9 mouse cellular contexts compared by ENCODE assay signal in genomic region chr5:130275509-130275908, GRCm38 (mm10). TPM values are rescaled to one million over a fixed set of nuclear protein-coding genes. Genes with fewer than 3 reads are reported as not detected.
DNase-seq lines count a peak whose midpoint lies in the region; ATAC-seq and TF ChIP-seq lines count a peak whose summit lies in the region.
"Had no signal": no experiment of that assay in that cellular context is flagged by ENCODE, and none has a peak within 500 bp of the region (broad histone marks: within the 10 kb centered on the region; RNA-seq: fewer than 3 reads in every experiment).

No protein-coding gene starts in this region.

- WGBS in hindbrain, embryonic 14.5 days = 53% methylated on average over 4 of the region's 4 CpGs
- 57% methylated on average over 4 of the region's 4 CpGs for WGBS in hindbrain, embryonic 12.5 days
- WGBS in lung, embryonic 14.5 days = 55% methylated on average over 4 of the region's 4 CpGs

- peak; percentile 73 for TF ChIP-seq CTCF in lung, embryonic 14.5 days (IDR thresholded peaks at IDR 0.05; ENCODE audit: low read depth)

- H3K9me3 ChIP-seq in hindbrain, embryonic 14.5 days (ENCODE audit: control insufficient read depth, low read length) = no peaks in the 10 kb centered on the region
- no peaks in the 10 kb centered on the region for H3K9me3 ChIP-seq in hindbrain, embryonic 12.5 days (replicated peaks)
- H3K9me3 ChIP-seq in lung, embryonic 14.5 days (ENCODE audit: low read depth, low read length) = no peaks in the 10 kb centered on the region
- H3K9me3 ChIP-seq: embryonic facial prominence, embryonic 12.5 days had no signal

- ATAC-seq in hindbrain, embryonic 14.5 days (ENCODE audit: low FRiP score) = no peak
- no peak for ATAC-seq in hindbrain, embryonic 12.5 days (ENCODE audit: low FRiP score)
- no peak for ATAC-seq in lung, embryonic 14.5 days (ENCODE audit: insufficient read depth)

- no peaks in the 10 kb centered on the region for H3K4me1 ChIP-seq in hindbrain, embryonic 14.5 days (replicated peaks; ENCODE audit: control insufficient read depth, insufficient read depth, low read length)
- no peaks in the 10 kb centered on the region for H3K4me1 ChIP-seq in hindbrain, embryonic 12.5 days
- no peaks in the 10 kb centered on the region for H3K4me1 ChIP-seq in lung, embryonic 14.5 days (ENCODE audit: insufficient read depth)
- H3K4me1 ChIP-seq: embryonic facial prominence, embryonic 12.5 days had no signal

- H3K36me3 ChIP-seq in hindbrain, embryonic 14.5 days (replicated peaks; ENCODE audit: control insufficient read depth, insufficient read depth) = peaks cover 55% of the 10 kb centered on the region
- peaks cover 79% of the 10 kb centered on the region for H3K36me3 ChIP-seq in hindbrain, embryonic 12.5 days
- peaks cover 56% of the 10 kb centered on the region for H3K36me3 ChIP-seq in lung, embryonic 14.5 days (ENCODE audit: insufficient read depth)

- H3K27me3 ChIP-seq in hindbrain, embryonic 14.5 days (ENCODE audit: control insufficient read depth, insufficient read depth, low read length) = no peaks in the 10 kb centered on the region
- no peaks in the 10 kb centered on the region for H3K27me3 ChIP-seq in hindbrain, embryonic 12.5 days
- no peaks in the 10 kb centered on the region for H3K27me3 ChIP-seq in lung, embryonic 14.5 days (ENCODE audit: insufficient read depth, low read length)
- H3K27me3 ChIP-seq: embryonic facial prominence, embryonic 12.5 days had no signal

- no peak overlapping the region for H3K27ac ChIP-seq in hindbrain, embryonic 14.5 days
- H3K27ac ChIP-seq in hindbrain, embryonic 12.5 days = no peak overlapping the region
- H3K27ac ChIP-seq in lung, embryonic 14.5 days (ENCODE audit: low read depth) = no peak overlapping the region
- H3K27ac ChIP-seq: embryonic facial prominence, embryonic 12.5 days had no signal

- no peak overlapping the region for H3K4me3 ChIP-seq in hindbrain, embryonic 14.5 days (replicated peaks; ENCODE audit: low read length)
- H3K4me3 ChIP-seq in hindbrain, embryonic 12.5 days = no peak overlapping the region
- no peak overlapping the region for H3K4me3 ChIP-seq in lung, embryonic 14.5 days (ENCODE audit: low read depth, low read length)
- H3K4me3 ChIP-seq: embryonic facial prominence, embryonic 12.5 days had no signal

- H3K9ac ChIP-seq in hindbrain, embryonic 14.5 days = no peak overlapping the region
- H3K9ac ChIP-seq in hindbrain, embryonic 12.5 days = no peak overlapping the region
- H3K9ac ChIP-seq in lung, embryonic 14.5 days = no peak overlapping the region
- H3K9ac ChIP-seq: embryonic facial prominence, embryonic 12.5 days had no signal

- DNase-seq in hindbrain, embryonic 14.5 days (ENCODE audit: low spot score) = peak; percentile 77
- DNase-seq in right cerebral cortex, adult 18-20 months = peak; percentile 42
- DNase-seq in right cerebral cortex, postnatal 36 days (ENCODE audit: low spot score in 2 of 2) = no peak
- peak; percentile 81 for DNase-seq in brain, adult 2 months (ENCODE audit: low read depth, low spot score)
- DNase-seq in lung, embryonic 14.5 days = peak; percentile 72
- no peak for DNase-seq in layer of hippocampus, adult 11-12 months (ENCODE audit: low spot score)
- no peak for DNase-seq in urinary bladder, adult 2 months (ENCODE audit: low spot score)

- no peak overlapping the region for H3K4me2 ChIP-seq in hindbrain, embryonic 14.5 days (replicated peaks)
- no peak overlapping the region for H3K4me2 ChIP-seq in hindbrain, embryonic 12.5 days (replicated peaks)
- H3K4me2 ChIP-seq in lung, embryonic 14.5 days = no peak overlapping the region
- H3K4me2 ChIP-seq: embryonic facial prominence, embryonic 12.5 days had no signal

RNA-seq across cellular contexts. Expression of gene Tyw1, which starts 20.1 kb away (rescaled TPM):
- 20.8 and 27.2 TPM in 2 replicates for polyA plus RNA-seq in hindbrain, embryonic 14.5 days (2014; fragmentation: Nextera tagmentation; extraction: Ambion mirVana)
- polyA plus RNA-seq in hindbrain, embryonic 12.5 days (2016; fragmentation: Nextera tagmentation; extraction: Ambion mirVana) = 26.9 and 27.1 TPM in 2 replicates
- polyA plus RNA-seq in lung, embryonic 14.5 days (2014; fragmentation: Nextera tagmentation; extraction: Ambion mirVana) = 25.2 and 27.5 TPM in 2 replicates
- 15.0 and 15.2 TPM in 2 replicates for polyA plus RNA-seq in urinary bladder, adult 2 months (2012; rRNA removed)

RNA-seq across cellular contexts. Expression of gene Sbds, which starts 20.2 kb away (rescaled TPM):
- polyA plus RNA-seq in hindbrain, embryonic 14.5 days (2014; fragmentation: Nextera tagmentation; extraction: Ambion mirVana) = 48.2 and 49.9 TPM in 2 replicates
- polyA plus RNA-seq in hindbrain, embryonic 12.5 days (2016; fragmentation: Nextera tagmentation; extraction: Ambion mirVana) = 69.5 and 72.6 TPM in 2 replicates
- polyA plus RNA-seq in lung, embryonic 14.5 days (2014; fragmentation: Nextera tagmentation; extraction: Ambion mirVana) = 50.7 and 51.4 TPM in 2 replicates
- 106 and 107 TPM in 2 replicates for polyA plus RNA-seq in urinary bladder, adult 2 months (2012; rRNA removed)

RNA-seq across cellular contexts. Expression of gene Tmem248, which starts 58.6 kb away (rescaled TPM):
- 31.3 and 36.5 TPM in 2 replicates for polyA plus RNA-seq in hindbrain, embryonic 14.5 days (2014; fragmentation: Nextera tagmentation; extraction: Ambion mirVana)
- polyA plus RNA-seq in hindbrain, embryonic 12.5 days (2016; fragmentation: Nextera tagmentation; extraction: Ambion mirVana) = 31.0 and 31.1 TPM in 2 replicates
- polyA plus RNA-seq in lung, embryonic 14.5 days (2014; fragmentation: Nextera tagmentation; extraction: Ambion mirVana) = 42.4 and 46.6 TPM in 2 replicates
- 33.8 and 35.0 TPM in 2 replicates for polyA plus RNA-seq in urinary bladder, adult 2 months (2012; rRNA removed)

Comparison
In these comparisons a context has a peak if more than half of its experiments do, and no peak if none do; other contexts are left out.
1. DNase-seq: peak in hindbrain, embryonic 14.5 days (single experiment), right cerebral cortex, adult 18-20 months (single experiment), brain, adult 2 months (single experiment) and lung, embryonic 14.5 days (single experiment); none in right cerebral cortex, postnatal 36 days (0 of 2), layer of hippocampus, adult 11-12 months (single experiment) and urinary bladder, adult 2 months (single experiment).